Mouse (Mus musculus): ENCODE results near the gene Tmem177.
A peak's percentile ranks its signal among the peaks of the same experiment; 100 is the strongest.

Gene Tmem177

GRCm38 (mm10) chr1:119886320-119886719 is 26.7 kb downstream of the Tmem177 start:
- no peak for DNase-seq

GRCm38 (mm10) chr1:119884272-119884671 is 28.7 kb downstream of the Tmem177 start:
- DNase-seq: no peak

- DNase-seq: no peak
These were observed 34.1 kb downstream of the Tmem177 start for GRCm38 (mm10) chr1:119878909-119879308.

GRCm38 (mm10) chr1:119877469-119877868 is 35.5 kb downstream of the Tmem177 start:
- DNase-seq: peak; percentile 16

- no peak for DNase-seq
These were observed 44.4 kb downstream of the Tmem177 start for GRCm38 (mm10) chr1:119868395-119869161.

- no peak for DNase-seq
These were observed 45.7 kb downstream of the Tmem177 start for GRCm38 (mm10) chr1:119867300-119867699.

- no peak for DNase-seq
These were observed 47.7 kb downstream of the Tmem177 start for GRCm38 (mm10) chr1:119865311-119865710.

- DNase-seq: no peak
These were observed 49.3 kb downstream of the Tmem177 start for GRCm38 (mm10) chr1:119863507-119864296.

- DNase-seq: no peak
These were observed 53.4 kb downstream of the Tmem177 start for GRCm38 (mm10) chr1:119859566-119859965.
